Mouse (Mus musculus) heart, adult 8-10 months (tissue): Measurements from ENCODE around the gene Syne1. TPM values are rescaled to one million over a fixed set of nuclear protein-coding genes. Genes with fewer than 3 reads are reported as not detected.

Experiments used
- DNase-seq: peaks from one replicate; pipeline ENCODE4 v3.0.0; 2022; ENCODE audit warnings: low spot score
- total RNA-seq, 4 experiments: library from RNA; stranded (reverse); gene quantifications; 2 replicates each; pipeline ENCODE4 v1.2.4; 2022

Gene Syne1
- total RNA-seq, 4 experiments from 2014 or later: 57.6 to 65.2 (median 59.0) TPM

DNA sequence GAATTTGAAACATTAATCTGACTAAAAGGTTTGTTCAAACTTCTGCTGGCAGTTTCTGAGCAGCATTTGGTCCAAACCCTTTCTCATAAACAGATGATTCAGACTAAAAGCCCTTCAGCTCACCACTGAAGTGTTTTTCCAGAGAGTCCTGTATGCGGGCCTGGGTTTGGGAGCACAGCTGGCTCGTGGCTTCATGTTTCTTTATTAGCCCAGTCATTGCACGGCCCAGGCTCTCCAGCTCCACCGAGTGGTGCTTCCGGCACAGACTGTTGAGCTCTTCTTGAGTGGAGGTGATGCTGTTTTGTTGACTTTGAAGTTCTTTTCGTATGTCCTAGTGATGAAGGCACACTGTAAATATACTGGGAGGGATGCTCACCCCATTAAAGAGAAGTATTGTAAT lies 245.7 kb downstream of the Syne1 start:
- no peak for DNase-seq

GRCm38 (mm10) chr10:5295291-5295891 lies 255.9 kb downstream of the Syne1 start:
- no peak for DNase-seq

DNA sequence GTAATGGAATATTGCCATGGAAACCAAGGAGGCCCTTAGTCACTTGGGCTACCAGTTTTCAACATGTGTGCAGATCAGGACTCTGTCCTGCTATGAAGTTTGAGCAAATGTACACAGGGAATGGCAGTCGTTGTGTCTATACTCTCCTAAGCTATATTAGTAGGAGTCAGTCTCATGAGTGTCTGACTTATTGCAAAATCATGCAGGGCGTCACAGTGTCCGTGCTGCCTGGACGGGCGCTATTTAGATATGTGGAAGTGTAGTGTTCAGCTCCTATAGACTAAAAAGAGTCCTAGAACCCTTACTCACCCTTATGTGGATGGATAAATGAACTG lies 261.7 kb downstream of the Syne1 start:
- DNase-seq: no peak

DNA sequence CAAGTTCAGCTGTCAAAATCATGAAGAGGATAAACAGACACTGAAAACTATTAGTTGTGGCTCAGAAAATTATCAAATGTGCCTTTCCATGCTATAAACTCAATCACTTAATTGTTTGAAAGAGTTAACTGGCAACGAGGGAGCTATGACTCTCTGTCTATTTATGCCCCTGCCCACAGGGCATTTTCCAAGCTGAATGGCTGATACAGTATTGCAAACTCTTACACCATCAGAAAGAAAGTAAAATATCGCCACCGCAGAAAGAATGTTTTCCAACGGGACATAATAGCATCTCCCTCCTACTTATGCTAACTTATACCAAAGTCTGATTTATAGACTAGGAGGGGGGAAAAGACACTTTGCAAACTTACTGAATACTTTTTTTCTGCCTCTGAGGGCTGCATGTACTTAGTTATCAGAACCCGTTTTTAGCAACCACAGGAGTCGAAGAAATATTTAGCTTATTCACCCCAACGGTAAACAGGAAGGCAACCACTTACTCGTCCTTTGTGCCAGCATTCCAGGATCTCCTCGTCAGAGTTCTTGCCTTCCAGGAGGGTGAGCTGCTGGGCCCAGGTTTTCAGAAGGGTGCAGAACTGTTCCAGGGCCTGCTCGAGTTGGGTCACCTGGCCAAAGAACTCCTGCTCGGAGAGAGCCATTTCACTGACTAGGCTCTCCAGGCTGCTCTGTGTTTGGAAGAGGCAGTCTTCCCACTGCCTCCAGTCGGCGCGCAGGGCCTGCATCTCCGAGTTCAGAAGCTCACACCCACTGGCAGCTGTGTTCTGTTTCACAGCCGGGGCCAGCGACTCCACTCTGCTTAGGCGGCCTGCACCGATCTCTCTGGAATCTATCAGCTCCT lies 262.3 kb downstream of the Syne1 start:
- peak; percentile 70 for DNase-seq

DNA sequence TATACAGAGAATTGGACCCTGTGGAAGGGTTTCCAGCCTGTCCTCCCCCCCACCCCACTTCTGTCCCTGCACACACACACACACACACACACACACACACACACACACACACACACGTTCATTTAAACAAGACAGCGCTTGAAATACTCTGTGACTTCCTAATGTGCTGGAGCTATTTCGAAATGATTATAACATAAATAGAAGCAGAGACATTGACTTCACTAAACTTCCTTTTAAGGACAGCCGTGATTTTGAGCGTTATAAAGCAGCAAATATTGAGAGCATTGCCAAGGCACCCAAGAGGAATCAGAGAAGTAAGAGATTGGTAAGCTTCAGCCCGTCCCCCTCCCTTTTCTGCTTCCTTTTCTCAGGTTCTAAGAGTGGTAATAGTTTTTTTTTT lies 263.0 kb downstream of the Syne1 start:
- DNase-seq: peak; percentile 38

DNA sequence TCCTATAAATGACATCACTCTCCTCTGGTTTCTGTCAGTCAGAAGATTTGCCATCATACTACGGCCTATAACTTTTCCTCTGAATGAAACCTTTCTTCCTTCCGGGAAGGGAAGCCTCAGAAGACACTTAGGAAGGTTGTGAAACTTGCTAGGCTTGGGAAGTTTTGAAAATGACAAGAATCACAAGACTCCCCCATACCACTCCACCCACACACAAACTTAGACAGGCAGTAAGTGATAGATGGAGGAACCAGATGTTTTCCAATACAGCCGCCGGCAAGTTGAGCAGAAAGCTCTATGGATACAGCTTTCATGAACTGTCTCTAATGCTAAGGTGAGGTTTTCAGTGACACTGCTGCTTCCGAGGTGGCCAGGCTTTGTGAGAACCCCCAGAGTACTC lies 275.5 kb downstream of the Syne1 start:
- DNase-seq: no peak

- no peak for DNase-seq
Observed at GRCm38 (mm10) chr10:5270641-5271040, 280.6 kb downstream of the Syne1 start.

- no peak for DNase-seq
Observed at GRCm38 (mm10) chr10:5264418-5264817, 286.9 kb downstream of the Syne1 start.

DNA sequence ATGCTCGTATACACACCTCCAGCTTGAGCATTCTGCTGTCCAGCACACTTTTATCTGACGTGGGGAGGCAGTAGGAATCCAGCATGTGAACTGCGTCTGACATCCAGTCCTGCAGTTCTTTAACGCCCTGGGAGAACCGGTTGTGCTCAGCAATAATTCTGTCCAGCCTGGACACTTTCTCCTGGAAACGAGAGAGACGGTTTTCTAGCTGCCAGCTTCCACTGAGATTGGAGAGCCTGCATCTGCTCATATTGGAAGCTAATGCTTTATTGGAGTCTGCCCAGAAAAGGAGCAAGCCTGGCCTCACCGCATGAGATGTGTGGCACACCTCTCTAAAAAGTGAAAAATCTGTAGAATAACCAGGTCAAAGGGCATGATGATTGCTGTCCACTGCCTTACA lies 288.6 kb downstream of the Syne1 start:
- no peak for DNase-seq

DNA sequence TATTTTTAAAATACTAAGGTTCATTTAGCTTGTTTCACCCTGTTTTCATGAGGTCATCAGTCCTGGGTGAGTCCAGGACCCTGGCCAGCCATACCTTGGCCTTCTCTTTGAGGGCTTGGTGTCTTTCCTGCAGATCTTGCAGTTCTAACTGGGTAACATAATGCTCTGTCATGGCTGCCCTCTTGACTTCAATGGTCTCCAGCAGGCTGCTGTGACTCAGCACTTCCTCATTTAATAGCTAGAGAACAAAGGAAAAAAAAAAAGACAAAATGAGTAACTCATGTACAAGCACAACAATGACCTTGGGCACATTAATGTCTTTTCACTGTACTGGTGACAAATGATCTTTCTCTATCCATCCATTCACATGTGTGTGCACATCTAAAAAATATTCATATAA lies 294.6 kb downstream of the Syne1 start:
- DNase-seq: no peak

- DNase-seq: no peak
Observed at GRCm38 (mm10) chr10:5253752-5254151, 297.5 kb downstream of the Syne1 start.

- DNase-seq: no peak
Observed at GRCm38 (mm10) chr10:5250702-5251101, 300.6 kb downstream of the Syne1 start.

DNA sequence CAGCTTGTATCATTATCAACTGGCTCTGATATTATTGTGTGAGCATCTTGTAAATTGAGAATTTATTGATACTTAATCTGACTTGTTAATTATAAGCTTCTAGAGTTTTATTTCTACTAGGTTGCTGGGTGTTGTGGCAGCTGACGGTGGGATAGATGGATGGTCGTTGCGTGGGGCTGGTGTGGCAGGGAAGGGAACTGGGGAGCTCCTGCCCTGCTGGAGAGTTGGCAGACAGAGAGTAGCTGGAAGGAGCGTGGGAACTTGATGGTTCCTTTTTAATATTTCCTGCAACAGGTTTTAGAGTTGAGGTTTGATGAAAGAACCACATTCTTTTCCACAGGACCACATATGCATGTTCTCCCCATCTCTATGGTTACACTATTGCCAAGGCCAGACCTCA lies 311.6 kb downstream of the Syne1 start:
- DNase-seq: no peak

DNA sequence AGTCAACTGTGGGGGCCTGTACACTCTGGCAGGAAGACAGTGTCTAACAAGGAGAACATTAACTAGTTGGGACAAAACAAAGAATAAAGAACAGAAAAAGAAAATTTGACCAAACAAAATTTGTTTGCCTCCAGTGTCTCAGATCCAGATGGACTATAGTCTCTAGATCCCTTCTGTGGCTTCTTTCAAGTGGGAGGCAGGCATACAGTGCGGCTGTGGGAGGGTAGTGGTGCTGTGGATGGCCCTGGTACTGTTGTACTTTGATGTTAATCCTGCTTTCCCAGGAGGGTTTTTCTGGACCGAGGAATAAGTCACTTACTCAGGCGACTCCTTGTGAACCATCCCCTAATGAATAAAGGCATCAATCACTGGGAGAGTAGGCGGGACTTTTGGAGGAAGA lies 314.4 kb downstream of the Syne1 start:
- DNase-seq: no peak

- DNase-seq: no peak
Observed at GRCm38 (mm10) chr10:5236171-5236570, 315.1 kb downstream of the Syne1 start.

- DNase-seq: no peak
Observed at GRCm38 (mm10) chr10:5234721-5235501, 316.4 kb downstream of the Syne1 start.

DNA sequence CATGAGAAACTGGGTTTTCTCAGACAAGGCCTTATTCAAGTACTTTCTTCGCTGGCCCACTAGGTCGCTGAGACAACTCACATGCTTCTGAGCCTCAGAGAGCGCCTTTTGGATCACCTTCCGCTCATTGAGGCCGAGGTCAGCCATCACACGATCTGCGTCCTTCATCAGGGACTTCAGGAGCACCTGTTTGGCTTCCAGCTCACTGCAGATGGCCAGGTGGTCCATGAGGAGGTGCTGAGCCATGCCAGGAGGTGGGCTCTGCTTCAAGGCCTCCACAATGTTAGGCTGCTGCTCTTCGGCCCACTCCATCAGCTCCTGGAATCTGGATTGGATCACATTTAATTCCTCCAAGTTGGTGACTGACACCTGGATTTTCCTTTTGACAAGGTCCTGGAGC lies 322.2 kb downstream of the Syne1 start:
- no peak for DNase-seq

- peak; percentile 38 for DNase-seq
Observed at GRCm38 (mm10) chr10:5227395-5228076, 323.7 kb downstream of the Syne1 start.

- no peak for DNase-seq
Observed at GRCm38 (mm10) chr10:5215943-5216342, 335.3 kb downstream of the Syne1 start.

DNA sequence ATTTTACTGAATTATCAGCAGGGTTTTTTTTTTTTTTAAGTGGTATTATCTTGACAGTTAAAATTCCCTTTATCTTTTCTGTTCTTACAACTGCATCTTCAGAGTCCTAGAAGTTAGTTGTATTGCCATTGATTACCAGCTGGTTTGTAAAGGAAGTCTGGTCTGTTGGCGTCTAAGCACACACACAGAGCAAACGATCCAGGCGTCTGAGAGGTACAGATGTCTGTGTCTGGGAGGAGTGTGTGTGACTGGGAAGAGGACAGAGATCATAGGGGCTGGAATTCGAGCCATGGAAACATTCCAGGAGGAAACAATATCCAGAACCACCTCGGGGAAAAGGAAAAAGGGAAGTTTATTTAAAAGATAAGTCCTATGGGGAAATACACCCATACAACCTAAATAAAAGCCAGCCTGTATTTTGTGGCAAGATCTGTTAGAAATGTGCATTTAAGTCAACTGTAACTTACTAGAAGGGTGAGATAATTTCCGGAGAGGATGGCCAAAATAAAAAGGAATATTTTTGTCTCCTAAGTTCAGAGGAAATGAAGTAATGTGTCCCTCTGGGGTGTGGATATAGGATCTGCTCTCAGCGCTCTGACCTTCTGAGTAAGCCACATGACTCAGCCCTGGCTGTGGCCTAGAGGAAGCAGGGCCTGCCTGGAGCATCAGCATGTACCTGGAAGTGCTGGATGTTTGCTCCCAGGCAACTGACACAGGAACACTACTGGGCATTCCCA lies 343.2 kb downstream of the Syne1 start:
- peak; percentile 88 for DNase-seq

DNA sequence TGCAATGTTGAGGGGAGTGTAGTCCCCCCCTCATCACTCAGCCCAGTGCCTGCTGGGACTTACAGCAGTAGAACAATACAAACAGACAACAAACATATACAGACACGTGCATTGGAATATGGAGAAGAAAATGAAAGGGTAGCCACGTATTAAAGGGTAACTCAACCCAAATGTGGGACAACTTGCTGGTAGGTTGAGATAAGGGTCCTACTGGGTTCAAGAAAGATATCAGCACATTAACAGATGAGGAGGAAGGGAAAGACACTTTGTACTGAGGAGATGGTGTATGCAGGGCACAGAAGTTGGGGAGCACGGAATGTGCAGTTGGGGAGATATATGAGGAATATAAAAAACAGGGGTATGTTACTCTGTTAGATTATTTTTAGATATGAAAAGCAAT lies 345.3 kb downstream of the Syne1 start:
- no peak for DNase-seq
